In genomic region chr11:69930967-69931537, GRCm38 (mm10) we compare ENCODE assay signal across 14 mouse cellular contexts. TPM values are rescaled to one million over a fixed set of nuclear protein-coding genes. Genes with fewer than 3 reads are reported as not detected.
A peak's percentile ranks its signal among the peaks of the same experiment; 100 is the strongest.
DNase-seq lines count a peak whose midpoint lies in the region; ATAC-seq lines count a peak whose summit lies in the region.
"Had no signal": no experiment of that assay in that cellular context is flagged by ENCODE, and none has a peak within 500 bp of the region (broad histone marks: within the 10 kb centered on the region; RNA-seq: fewer than 3 reads in every experiment).

No protein-coding gene starts in this region.

- H3K4me1 ChIP-seq in liver, embryonic 16.5 days (ENCODE audit: control insufficient read depth, low read depth, low read length): peaks cover 20% of the 10 kb centered on the region

- H3K36me3 ChIP-seq in liver, embryonic 16.5 days (ENCODE audit: control insufficient read depth, insufficient read depth): no peaks in the 10 kb centered on the region
- H3K36me3 ChIP-seq: forebrain, embryonic 12.5 days; heart, embryonic 10.5 days; hindbrain, embryonic 10.5 days; midbrain, embryonic 12.5 days had no signal

- H3K27me3 ChIP-seq in liver, embryonic 16.5 days (ENCODE audit: control insufficient read depth, insufficient read depth, low read depth, low read length): peaks cover 19% of the 10 kb centered on the region

- H3K4me2 ChIP-seq in liver, embryonic 16.5 days (ENCODE audit: low read depth, low read length): no peak overlapping the region
- H3K4me2 ChIP-seq: forebrain, embryonic 12.5 days; midbrain, embryonic 12.5 days had no signal

- no peak overlapping the region for H3K9ac ChIP-seq in liver, embryonic 16.5 days (ENCODE audit: low read depth, low read length)
- H3K9ac ChIP-seq: forebrain, embryonic 12.5 days; liver, embryonic 14.5 days; midbrain, embryonic 12.5 days had no signal

- peak overlapping the region; percentile 36; the same call in 1 of the 2 replicates for H3K27ac ChIP-seq in liver, embryonic 16.5 days (ENCODE audit: low read length)
- H3K27ac ChIP-seq: forebrain, embryonic 12.5 days; heart, embryonic 10.5 days; hindbrain, embryonic 10.5 days; liver, embryonic 14.5 days; midbrain, embryonic 12.5 days had no signal

- 35% methylated on average over 3 of the region's 3 CpGs for WGBS in liver, embryonic 16.5 days (ENCODE audit: insufficient replicate concordance)

- no peak for ATAC-seq in liver, embryonic 16.5 days (ENCODE audit: low read depth)

- no peaks in the 10 kb centered on the region for H3K9me3 ChIP-seq in liver, embryonic 16.5 days (replicated peaks; ENCODE audit: control insufficient read depth, low read length)
- H3K9me3 ChIP-seq: forebrain, embryonic 12.5 days; heart, embryonic 10.5 days; hindbrain, embryonic 10.5 days; midbrain, embryonic 12.5 days had no signal

- H3K4me3 ChIP-seq in liver, embryonic 16.5 days (ENCODE audit: low read depth, low read length): no peak overlapping the region
- H3K4me3 ChIP-seq: forebrain, embryonic 12.5 days; heart, embryonic 10.5 days; hindbrain, embryonic 10.5 days; midbrain, embryonic 12.5 days had no signal

- peak; percentile 87 for DNase-seq in heart, adult 11 months
- DNase-seq in heart, adult 8-10 months (ENCODE audit: low spot score): no peak
- DNase-seq in spleen, postnatal 36 days (ENCODE audit: low spot score in 2 of 2): peak; percentile 59 to 67
- DNase-seq in spleen, postnatal 14 days (ENCODE audit: low spot score in 2 of 2): no peak
- DNase-seq in thymus, postnatal 14 days: peak; percentile 39
- DNase-seq in right cerebral cortex, postnatal 25 days: no peak
- DNase-seq in kidney, adult 11 months: no peak
- DNase-seq: adrenal gland, postnatal 25 days had no signal

RNA-seq across cellular contexts. Expression of gene Ybx2, which starts 4.5 kb away (rescaled TPM):
- total RNA-seq in heart, adult 8-10 months (2022): 10 to 100 TPM; 13.8 to 32.7 (median 24.3) TPM
- polyA plus RNA-seq in liver, embryonic 16.5 days (2015; fragmentation: Nextera tagmentation; extraction: Ambion mirVana): 0.18 TPM in 1 of 2 replicates, not detected in the other

RNA-seq across cellular contexts. Expression of gene Eif5a, which starts 9.3 kb away (rescaled TPM):
- 100 to 1,000 TPM; 410 to 451 (median 437) TPM for total RNA-seq in heart, adult 8-10 months (2022)
- polyA plus RNA-seq in liver, embryonic 16.5 days (2015; fragmentation: Nextera tagmentation; extraction: Ambion mirVana): 1,065 and 1,134 TPM in 2 replicates

RNA-seq across cellular contexts. Expression of gene Slc2a4, which starts 16.9 kb away (rescaled TPM):
- 100 to 1,000 TPM; 435 to 503 (median 470) TPM for total RNA-seq in heart, adult 8-10 months (2022)
- 18.4 and 22.6 TPM in 2 replicates for polyA plus RNA-seq in liver, embryonic 16.5 days (2015; fragmentation: Nextera tagmentation; extraction: Ambion mirVana)

RNA-seq across cellular contexts. Expression of gene Gps2, which starts 17.4 kb away (rescaled TPM):
- total RNA-seq in heart, adult 8-10 months (2022): 10 to 100 TPM; 23.2 to 32.1 (median 27.7) TPM
- polyA plus RNA-seq in liver, embryonic 16.5 days (2015; fragmentation: Nextera tagmentation; extraction: Ambion mirVana): 81.1 and 83.1 TPM in 2 replicates

RNA-seq across cellular contexts. Expression of gene Neurl4, which starts 30.2 kb away (rescaled TPM):
- total RNA-seq in heart, adult 8-10 months (2022): 10 to 100 TPM; 38.0 to 50.9 (median 43.4) TPM
- polyA plus RNA-seq in liver, embryonic 16.5 days (2015; fragmentation: Nextera tagmentation; extraction: Ambion mirVana): 2.2 and 2.6 TPM in 2 replicates

Comparison
In these comparisons a context has a peak if more than half of its experiments do, and no peak if none do; other contexts are left out.
1. DNase-seq: peak in heart, adult 11 months (single experiment), spleen, postnatal 36 days (2 of 2) and thymus, postnatal 14 days (single experiment); none in heart, adult 8-10 months (single experiment), spleen, postnatal 14 days (0 of 2), right cerebral cortex, postnatal 25 days (single experiment) and kidney, adult 11 months (single experiment).